Mouse (Mus musculus): ENCODE results near the gene Ddx54. TPM values are rescaled to one million over a fixed set of nuclear protein-coding genes. Genes with fewer than 3 reads are reported as not detected.

Ddx54 gene
- polyA plus RNA-seq, 1 experiment: 44.6 TPM

GRCm38 (mm10) chr5:120628624-120629023 is 16.1 kb downstream of the Ddx54 start:
- TF ChIP-seq CTCF (IDR thresholded peaks at IDR 0.05; ENCODE audit: extremely low read depth, insufficient read length, insufficient replicate concordance, low read depth, low read length) (no peak), POLR2A (IDR thresholded peaks at IDR 0.05; ENCODE audit: low read depth, low read length) (no peak)
- H3K4me3 ChIP-seq (ENCODE audit: low read depth, low read length): no peak overlapping the region
- H3K36me3 ChIP-seq (ENCODE audit: control insufficient read depth, insufficient read depth, low read length): peaks cover 40% of the 10 kb centered on the region
- H3K4me1 ChIP-seq (ENCODE audit: control insufficient read depth, insufficient read depth, insufficient read length, low read length): peaks cover 4% of the 10 kb centered on the region
- H3K27ac ChIP-seq (ENCODE audit: insufficient read depth, low read depth, low read length): no peak overlapping the region
- 26% methylated on average over 7 of the region's 7 CpGs for WGBS
- H3K27me3 ChIP-seq (ENCODE audit: control insufficient read depth, insufficient read depth, low read length): peaks cover 5% of the 10 kb centered on the region

DNA sequence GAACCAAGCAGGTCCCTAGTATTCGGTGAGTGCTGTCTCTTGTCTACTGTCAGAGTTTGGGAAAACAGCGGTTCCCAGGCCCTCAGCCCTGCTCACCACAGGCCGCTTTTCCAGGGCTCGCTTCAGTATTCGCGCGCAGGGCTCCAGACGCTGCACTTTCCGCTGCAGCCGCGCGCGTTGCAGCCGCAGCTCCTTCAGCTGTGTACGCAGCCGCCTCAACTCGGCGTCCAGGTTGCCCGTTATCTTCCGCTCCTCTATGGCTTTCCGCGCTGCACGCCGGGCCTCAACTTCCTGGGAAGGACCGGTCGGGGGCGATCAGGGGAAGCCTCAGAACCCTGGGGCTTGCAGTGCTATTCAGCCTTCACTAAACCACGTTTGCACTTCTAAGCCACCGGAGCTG is 18.6 kb downstream of the Ddx54 start:
- Histone ChIP-seq H3K4me1 (ENCODE audit: control insufficient read depth, insufficient read depth, insufficient read length, low read length) (peaks cover 4% of the 10 kb centered on the region), H3K27ac (ENCODE audit: insufficient read depth, low read depth, low read length) (no peak overlapping the region), H3K36me3 (ENCODE audit: control insufficient read depth, insufficient read depth, low read length) (peaks cover 17% of the 10 kb centered on the region), H3K4me3 (ENCODE audit: low read depth, low read length) (no peak overlapping the region), H3K27me3 (ENCODE audit: control insufficient read depth, insufficient read depth, low read length) (peaks cover 5% of the 10 kb centered on the region)
- no peak for TF ChIP-seq POLR2A (IDR thresholded peaks at IDR 0.05; ENCODE audit: low read depth, low read length)
- TF ChIP-seq CTCF (IDR thresholded peaks at IDR 0.05; ENCODE audit: extremely low read depth, insufficient read length, insufficient replicate concordance, low read depth, low read length): no peak
- WGBS: 11% methylated on average over 29 of the region's 29 CpGs

DNA sequence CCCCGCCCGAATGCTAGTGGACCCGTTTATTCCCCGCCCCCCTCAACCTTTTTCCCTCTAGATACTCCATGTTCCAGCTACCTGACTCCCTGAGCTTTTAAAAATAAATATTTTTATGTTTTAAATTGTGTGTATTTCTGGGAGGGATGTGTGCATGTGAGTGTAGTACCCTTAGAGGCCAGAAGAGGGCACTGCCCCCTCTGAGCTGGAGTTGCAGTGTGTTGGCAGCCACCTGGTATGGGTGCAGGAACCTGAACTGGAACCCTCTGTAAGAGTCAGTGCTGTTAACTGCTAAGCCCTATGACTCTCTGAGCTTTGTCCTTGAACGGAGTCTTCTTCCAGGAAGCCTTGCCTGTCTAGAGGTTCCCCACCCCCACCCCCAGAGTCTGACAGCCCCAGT is 19.4 kb downstream of the Ddx54 start:
- Histone ChIP-seq H3K27ac (ENCODE audit: insufficient read depth, low read depth, low read length) (no peak overlapping the region), H3K36me3 (ENCODE audit: control insufficient read depth, insufficient read depth, low read length) (peaks cover 9% of the 10 kb centered on the region), H3K27me3 (ENCODE audit: control insufficient read depth, insufficient read depth, low read length) (peaks cover 5% of the 10 kb centered on the region), H3K4me3 (ENCODE audit: low read depth, low read length) (no peak overlapping the region), H3K4me1 (ENCODE audit: control insufficient read depth, insufficient read depth, insufficient read length, low read length) (peaks cover 4% of the 10 kb centered on the region)
- TF ChIP-seq CTCF (IDR thresholded peaks at IDR 0.05; ENCODE audit: extremely low read depth, insufficient read length, insufficient replicate concordance, low read depth, low read length): peak; percentile 23; the same call in 1 of the 2 replicates
- TF ChIP-seq POLR2A (IDR thresholded peaks at IDR 0.05; ENCODE audit: low read depth, low read length): no peak
- WGBS: 97% methylated on average over 5 of the region's 5 CpGs

- peaks cover 5% of the 10 kb centered on the region for H3K27me3 ChIP-seq (ENCODE audit: control insufficient read depth, insufficient read depth, low read length)
- no peak within 1 kb of the TSS for H3K27ac ChIP-seq (ENCODE audit: insufficient read depth, low read depth, low read length)
- H3K36me3 ChIP-seq (ENCODE audit: control insufficient read depth, insufficient read depth, low read length): no peaks in the 10 kb centered on the region
- TF ChIP-seq POLR2A (IDR thresholded peaks at IDR 0.05; ENCODE audit: low read depth, low read length) (no peak), CTCF (IDR thresholded peaks at IDR 0.05; ENCODE audit: extremely low read depth, insufficient read length, insufficient replicate concordance, low read depth, low read length) (no peak)
- H3K4me1 ChIP-seq (ENCODE audit: control insufficient read depth, insufficient read depth, insufficient read length, low read length): no peaks in the 10 kb centered on the region; the same call in 1 of the 2 replicates
- H3K4me3 ChIP-seq (ENCODE audit: low read depth, low read length): no peak within 1 kb of the TSS
- 19% methylated on average over 9 of the region's 9 CpGs for WGBS
Observed at GRCm38 (mm10) chr5:120634131-120634530, 21.6 kb downstream of the Ddx54 start, which contains the start of gene Cfap73. Cfap73 (minus strand) TSS chr5:120634235.

GRCm38 (mm10) chr5:120634860-120635259 is 22.3 kb downstream of the Ddx54 start:
- peaks cover 5% of the 10 kb centered on the region for H3K27me3 ChIP-seq (ENCODE audit: control insufficient read depth, insufficient read depth, low read length)
- TF ChIP-seq POLR2A (IDR thresholded peaks at IDR 0.05; ENCODE audit: low read depth, low read length) (no peak), CTCF (IDR thresholded peaks at IDR 0.05; ENCODE audit: extremely low read depth, insufficient read length, insufficient replicate concordance, low read depth, low read length) (no peak)
- no peaks in the 10 kb centered on the region; the same call in 1 of the 2 replicates for H3K4me1 ChIP-seq (ENCODE audit: control insufficient read depth, insufficient read depth, insufficient read length, low read length)
- H3K27ac ChIP-seq (ENCODE audit: insufficient read depth, low read depth, low read length): no peak overlapping the region
- whole genome bisulfite sequencing: 43% methylated on average over 5 of the region's 5 CpGs
- H3K36me3 ChIP-seq (ENCODE audit: control insufficient read depth, insufficient read depth, low read length): no peaks in the 10 kb centered on the region
- no peak overlapping the region for H3K4me3 ChIP-seq (ENCODE audit: low read depth, low read length)

DNA sequence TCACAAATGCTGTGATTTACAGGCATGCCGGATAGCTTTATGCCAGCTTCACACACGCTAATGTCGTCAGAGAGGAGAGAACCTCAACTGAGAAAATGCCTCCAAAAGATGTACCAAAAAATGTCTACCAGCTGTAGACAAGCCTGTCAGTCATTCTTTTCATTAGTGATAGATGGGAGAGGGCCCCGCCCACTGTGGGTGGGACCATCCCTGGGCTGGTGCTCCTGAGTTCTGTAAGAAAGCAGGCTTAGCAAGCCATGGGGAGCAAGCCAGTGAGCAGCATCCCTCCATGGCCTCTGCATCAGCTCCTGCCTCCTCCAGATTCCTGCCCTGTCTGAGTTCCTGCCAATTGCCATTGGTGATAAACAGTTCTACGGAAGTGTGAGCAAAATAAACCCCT is 23.1 kb downstream of the Ddx54 start:
- TF ChIP-seq CTCF (IDR thresholded peaks at IDR 0.05; ENCODE audit: extremely low read depth, insufficient read length, insufficient replicate concordance, low read depth, low read length): no peak
- TF ChIP-seq POLR2A (IDR thresholded peaks at IDR 0.05; ENCODE audit: low read depth, low read length): no peak
- Histone ChIP-seq H3K4me3 (ENCODE audit: low read depth, low read length) (no peak overlapping the region), H3K36me3 (ENCODE audit: control insufficient read depth, insufficient read depth, low read length) (no peaks in the 10 kb centered on the region), H3K27me3 (ENCODE audit: control insufficient read depth, insufficient read depth, low read length) (peaks cover 5% of the 10 kb centered on the region), H3K4me1 (ENCODE audit: control insufficient read depth, insufficient read depth, insufficient read length, low read length) (no peaks in the 10 kb centered on the region; the same call in 1 of the 2 replicates), H3K27ac (ENCODE audit: insufficient read depth, low read depth, low read length) (no peak overlapping the region)
- 77% methylated on average over 5 of the region's 5 CpGs for WGBS

DNA sequence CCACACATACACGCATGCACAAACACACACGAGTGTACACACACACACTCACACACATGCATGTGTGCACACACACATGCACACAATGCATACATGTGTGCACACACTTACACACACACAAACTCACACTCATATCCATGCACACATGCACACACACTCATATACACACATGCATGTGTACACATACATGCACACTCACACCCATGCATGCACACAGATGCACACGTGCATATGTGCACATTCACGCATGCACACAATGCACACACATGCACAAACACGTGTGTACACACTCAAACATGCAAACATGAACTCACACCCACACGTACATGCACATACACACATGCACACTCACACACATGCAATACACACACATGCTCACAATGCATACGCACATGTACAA is 27.6 kb downstream of the Ddx54 start:
- Histone ChIP-seq H3K4me3 (ENCODE audit: low read depth, low read length) (no peak overlapping the region), H3K27ac (ENCODE audit: insufficient read depth, low read depth, low read length) (no peak overlapping the region), H3K4me1 (ENCODE audit: control insufficient read depth, insufficient read depth, insufficient read length, low read length) (peaks cover 5% of the 10 kb centered on the region; the same call in 1 of the 2 replicates), H3K36me3 (ENCODE audit: control insufficient read depth, insufficient read depth, low read length) (no peaks in the 10 kb centered on the region), H3K27me3 (ENCODE audit: control insufficient read depth, insufficient read depth, low read length) (no peaks in the 10 kb centered on the region)
- TF ChIP-seq CTCF (IDR thresholded peaks at IDR 0.05; ENCODE audit: extremely low read depth, insufficient read length, insufficient replicate concordance, low read depth, low read length): no peak
- no peak for TF ChIP-seq POLR2A (IDR thresholded peaks at IDR 0.05; ENCODE audit: low read depth, low read length)
- 89% methylated on average over 7 of the region's 7 CpGs for WGBS

All from small intestine, adult 2 months (tissue).